Mouse (Mus musculus) liver, adult 2 months (tissue): Measurements from ENCODE around the gene Eif2a. TPM values are rescaled to one million over a fixed set of nuclear protein-coding genes. Genes with fewer than 3 reads are reported as not detected.
"Not testable (repeated sequence)": the region's sequence is repeated elsewhere in the genome, so short reads cannot be mapped to it uniquely, and the experiment has no call there.

Experiments used
- DNase-seq: peaks from one replicate; pipeline ENCODE4 v3.0.0-alpha.2; 2011; ENCODE audit warnings: low read depth, low spot score; ENCODE audit errors: extremely low read depth
- H3K27ac ChIP-seq: fragments of 200-500 bp; replicated peaks from 2 replicates; pipeline ENCODE4 v1.5.1; 2012; ENCODE audit warnings: low read depth, mild to moderate bottlenecking, control low read depth, inconsistent platforms, low read length; ENCODE audit not compliant: insufficient read depth
- H3K27me3 ChIP-seq: fragments of 200-500 bp; 2 replicates; pipeline ENCODE4 v1.6.1; 2012; ENCODE audit warnings: mild to moderate bottlenecking, moderate library complexity, low read length, inconsistent platforms; ENCODE audit not compliant: control insufficient read depth, insufficient read depth
- H3K36me3 ChIP-seq: fragments of 200-500 bp; 2 replicates; pipeline ENCODE4 v1.6.1; 2012; ENCODE audit warnings: low read length, inconsistent platforms; ENCODE audit not compliant: control insufficient read depth, insufficient read depth
- H3K4me1 ChIP-seq: fragments of 200-500 bp; 2 replicates; pipeline ENCODE4 v1.6.1; 2011; ENCODE audit warnings: low read length; ENCODE audit not compliant: control insufficient read depth, insufficient read depth
- H3K4me3 ChIP-seq: fragments of 200-500 bp; 2 replicates; pipeline ENCODE4 v1.5.1; 2011; ENCODE audit warnings: low read depth, mild to moderate bottlenecking, control low read depth, low read length, moderate library complexity; ENCODE audit not compliant: insufficient read depth
- H3K79me2 ChIP-seq: fragments of 200-500 bp; 2 replicates; pipeline ENCODE4 v1.6.1; 2012; ENCODE audit warnings: inconsistent platforms, mild to moderate bottlenecking, low read length, moderate library complexity; ENCODE audit not compliant: control insufficient read depth, insufficient read depth
- H3K9ac ChIP-seq: fragments of 200-500 bp; 2 replicates; pipeline ENCODE4 v1.6.1; 2012; ENCODE audit warnings: low read depth, mild to moderate bottlenecking, control low read depth, inconsistent platforms, low read length
- CTCF ChIP-seq: fragments of 200-500 bp; IDR thresholded peaks from 2 replicates; pipeline ENCODE4 v1.5.1; 2011; ENCODE audit warnings: low read depth, low read length, control low read depth
- POLR2A ChIP-seq: fragments of 200-500 bp; IDR thresholded peaks from 2 replicates; pipeline ENCODE4 v1.6.1; 2011; ENCODE audit warnings: low read length, control low read depth; ENCODE audit not compliant: insufficient read depth; ENCODE audit errors: extremely low read depth
- WGBS: fragments of 180-500 bp; shearing (Covaris S2); methylation state at CpG from one replicate; pipeline ENCODE4 v1.1.7; 2018; 5-methylcytosine and 5-hydroxymethylcytosine counted together
- polyA plus RNA-seq: library from polyadenylated mRNA; depleted of rRNA; stranded (reverse); fragments of >200 nt; gene quantifications from 2 replicates; pipeline ENCODE4 v1.2.3, GENCODE M21; 2012; rRNA removed
- total RNA-seq: library from RNA; depleted of rRNA; stranded (reverse); fragments of >200 nt; gene quantifications from 2 replicates; pipeline ENCODE4 v1.2.3, GENCODE M21; 2014; rRNA removed

Gene Eif2a
- total and polyA plus RNA-seq, 2 experiments, result 5.7 to 66.7 TPM

DNA sequence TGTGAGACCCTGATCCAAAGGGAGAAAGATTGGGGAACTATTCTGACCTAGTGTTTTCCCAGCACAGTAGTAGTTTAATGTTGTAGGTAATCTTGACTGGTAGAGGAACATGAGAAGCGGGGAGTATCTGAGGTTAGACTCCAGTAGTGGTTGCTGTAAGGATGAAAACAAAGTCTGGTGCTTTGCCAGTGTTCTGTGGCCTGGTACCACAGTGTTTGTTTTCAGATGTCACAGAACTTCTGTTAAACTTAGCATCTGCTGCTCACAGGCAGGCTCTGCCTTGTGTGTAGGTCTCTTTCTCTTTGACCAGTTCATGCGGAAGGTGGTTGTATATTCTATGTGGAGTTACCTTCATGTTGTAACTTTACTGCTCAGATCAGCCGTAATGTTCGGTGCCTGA, 55.9 kb downstream of the Eif2a start:
- WGBS, result 20% methylated on average over 4 of the region's 4 CpGs
- peaks cover 29% of the 10 kb centered on the region for H3K4me1 ChIP-seq
- 0 out of 2 replicates have a peak overlapping the region, but pooled peaks have one; percentile 13 for H3K27ac ChIP-seq

DNA sequence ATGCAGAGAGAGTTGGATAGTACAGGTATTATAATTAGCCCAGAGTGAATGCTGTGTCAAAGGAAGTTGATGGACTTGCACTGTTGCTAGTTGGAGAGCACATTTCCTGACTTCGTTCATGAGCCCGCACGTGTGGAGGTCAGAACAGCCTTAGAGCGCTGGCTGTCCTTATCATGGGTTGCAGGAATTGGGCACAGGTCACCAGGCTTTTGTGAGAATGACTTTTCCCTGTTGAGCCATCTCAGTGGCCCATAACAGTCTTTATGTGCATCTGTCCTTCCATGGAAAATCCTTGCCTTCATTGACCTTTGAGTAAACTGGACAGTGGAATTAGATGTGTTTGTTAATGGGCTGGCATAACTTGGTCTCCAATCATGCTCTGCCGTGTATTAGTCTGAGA, 56.7 kb downstream of the Eif2a start:
- WGBS, result 11% methylated on average over 5 of the region's 5 CpGs
- Histone ChIP-seq H3K36me3 (peaks cover 19% of the 10 kb centered on the region), H3K27me3 (no peaks in the 10 kb centered on the region), H3K27ac (peak overlapping the region; percentile 63), H3K79me2 (peaks cover 24% of the 10 kb centered on the region), H3K9ac (no peak overlapping the region), H3K4me1 (peaks cover 29% of the 10 kb centered on the region), H3K4me3 (no peak overlapping the region)
- no peak for TF ChIP-seq POLR2A
- TF ChIP-seq CTCF, result no peak
- peak; percentile 61 for DNase-seq

More for the DNA sequence above, 55.9 kb downstream of the Eif2a start:
- peaks cover 24% of the 10 kb centered on the region for H3K79me2 ChIP-seq
- no peak overlapping the region for H3K4me3 ChIP-seq
- TF ChIP-seq CTCF, result no peak
- TF ChIP-seq POLR2A, result no peak
- no peak overlapping the region for H3K9ac ChIP-seq
- H3K27me3 ChIP-seq, result no peaks in the 10 kb centered on the region
- peaks cover 14% of the 10 kb centered on the region; the same call in 1 of the 2 replicates for H3K36me3 ChIP-seq
- peak; percentile 75 for DNase-seq

GRCm38 (mm10) chr3:58582788-58583426, 57.3 kb downstream of the Eif2a start:
- Histone ChIP-seq H3K4me3 (no peak overlapping the region), H3K79me2 (peaks cover 24% of the 10 kb centered on the region), H3K4me1 (peaks cover 29% of the 10 kb centered on the region), H3K36me3 (peaks cover 25% of the 10 kb centered on the region), H3K9ac (no peak overlapping the region), H3K27me3 (no peaks in the 10 kb centered on the region), H3K27ac (peak overlapping the region; percentile 64)
- peak; percentile 97 for DNase-seq
- 13% methylated on average over 5 of the region's 5 CpGs for WGBS
- TF ChIP-seq POLR2A (no peak), CTCF (no peak)

- not testable (repeated sequence) for H3K27me3 ChIP-seq, H3K27ac ChIP-seq, H3K4me1 ChIP-seq, DNase-seq, H3K79me2 ChIP-seq, H3K9ac ChIP-seq, H3K4me3 ChIP-seq
- WGBS, result 92% methylated on average over 4 of the region's 4 CpGs
- H3K36me3 ChIP-seq, result peaks cover 52% of the 10 kb centered on the region
Measured at GRCm38 (mm10) chr3:58590544-58590943, 64.9 kb downstream of the Eif2a start.

DNA sequence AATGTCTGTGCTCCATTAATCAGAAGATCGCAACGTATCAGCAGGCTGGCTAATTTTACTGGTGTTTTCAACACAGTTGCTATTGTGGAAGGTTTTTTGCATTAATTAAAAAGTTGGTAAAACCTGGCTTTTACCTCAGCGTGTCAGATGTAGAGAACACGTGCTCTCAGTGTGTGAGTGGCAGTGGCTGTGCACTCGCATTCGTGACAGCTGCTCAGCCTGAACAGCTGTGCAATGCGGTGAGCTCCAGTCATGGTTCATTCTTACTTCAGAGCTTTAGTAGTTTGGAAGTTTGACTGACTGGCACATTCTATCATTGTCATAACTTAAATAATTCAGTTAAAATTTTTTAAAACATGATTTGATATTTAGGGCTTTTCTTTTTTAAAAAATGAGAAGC, 67.0 kb downstream of the Eif2a start:
- H3K79me2 ChIP-seq, H3K4me3 ChIP-seq, H3K4me1 ChIP-seq, H3K27me3 ChIP-seq, DNase-seq, H3K9ac ChIP-seq, H3K27ac ChIP-seq: not testable (repeated sequence)
- 97% methylated on average over 7 of the region's 7 CpGs for WGBS
- H3K36me3 ChIP-seq, result peaks cover 35% of the 10 kb centered on the region

DNA sequence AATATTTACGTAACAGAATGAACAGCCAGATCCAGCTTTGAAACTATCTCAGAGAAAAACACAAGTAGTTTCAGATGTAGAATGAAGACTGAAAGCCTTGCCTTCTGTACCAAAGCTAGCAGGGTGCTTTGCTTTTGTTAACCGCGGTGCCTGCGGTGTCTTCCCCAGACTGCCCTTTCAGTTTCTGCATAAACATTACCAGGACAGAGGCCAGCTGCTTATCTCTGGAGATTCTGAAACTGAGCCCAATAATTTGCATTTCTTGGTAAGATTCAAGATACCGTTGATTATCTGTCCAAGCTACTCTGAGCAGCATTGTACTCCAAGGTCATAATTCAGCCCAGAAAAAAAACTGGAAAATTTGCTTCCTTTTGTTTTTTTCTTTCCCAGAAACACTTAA, 68.0 kb downstream of the Eif2a start:
- Histone ChIP-seq H3K27ac (no peak overlapping the region), H3K9ac (no peak overlapping the region), H3K27me3 (no peaks in the 10 kb centered on the region), H3K36me3 (peaks cover 29% of the 10 kb centered on the region), H3K4me3 (no peak overlapping the region), H3K79me2 (no peaks in the 10 kb centered on the region), H3K4me1 (no peaks in the 10 kb centered on the region)
- TF ChIP-seq POLR2A (no peak), CTCF (no peak)
- 31% methylated on average over 5 of the region's 5 CpGs for WGBS
- no peak for DNase-seq

Other genes with a start within 250 kb of the Eif2a start
- gene Tsc22d2, start 111.1 kb upstream of the Eif2a start, total RNA-seq, result 7.2 and 7.7 TPM in 2 replicates
- gene Tsc22d2, start 111.1 kb upstream of the Eif2a start, polyA plus RNA-seq, result 5.4 and 6.7 TPM in 2 replicates
- 165 and 177 TPM in 2 replicates for gene Serp1, start 71 bp downstream of the Eif2a start, total RNA-seq
- gene Serp1, start 71 bp downstream of the Eif2a start, polyA plus RNA-seq, result 45.5 and 54.5 TPM in 2 replicates
- gene Selenot, start 50.8 kb downstream of the Eif2a start, total RNA-seq, result 145 and 147 TPM in 2 replicates
- gene Selenot, start 50.8 kb downstream of the Eif2a start, polyA plus RNA-seq, result 41.5 and 46.8 TPM in 2 replicates
- gene Erich6, start 111.4 kb downstream of the Eif2a start, total RNA-seq, result not detected in 2 replicates
- gene Erich6, start 111.4 kb downstream of the Eif2a start, polyA plus RNA-seq, result not detected in 2 replicates
- gene Siah2, start 166.6 kb downstream of the Eif2a start, total RNA-seq, result 9.6 and 14.6 TPM in 2 replicates
- 29.4 and 30.2 TPM in 2 replicates for gene Siah2, start 166.6 kb downstream of the Eif2a start, polyA plus RNA-seq